Mouse (Mus musculus) embryonic facial prominence, embryonic 11.5 days (tissue): Measurements from ENCODE around the gene 4930558K02Rik. TPM values are rescaled to one million over a fixed set of nuclear protein-coding genes. Genes with fewer than 3 reads are reported as not detected.

ENCODE experiments used
- ATAC-seq: fragments of 200-750 bp; cut with Nextera tagmentation; replicated peaks from 2 replicates; pipeline ENCODE4 v1.8.0; 2017; ENCODE audit warnings: low read depth; ENCODE audit not compliant: insufficient number of reproducible peaks, low FRiP score, low TSS enrichment
- DNase-seq: peaks from one replicate; pipeline ENCODE4 v3.0.0-alpha.2; 2015; ENCODE audit warnings: low spot score
- H3K27ac ChIP-seq: fragments of 300-500 bp; sonication (generic); replicated peaks from 2 replicates; pipeline ENCODE4 v1.5.1; 2014; ENCODE audit warnings: mild to moderate bottlenecking, low read depth, low read length, control low read depth
- H3K27me3 ChIP-seq: fragments of 300-500 bp; sonication (generic); 2 replicates; pipeline ENCODE4 v1.6.1; 2014; ENCODE audit warnings: mild to moderate bottlenecking, low read length, moderate library complexity, mixed read lengths; ENCODE audit not compliant: control insufficient read depth, insufficient read depth
- H3K36me3 ChIP-seq: fragments of 300-500 bp; sonication (generic); replicated peaks from 2 replicates; pipeline ENCODE4 v1.6.1; 2014; ENCODE audit warnings: low read depth, mild to moderate bottlenecking, low read length, moderate library complexity, mixed read lengths; ENCODE audit not compliant: control insufficient read depth, insufficient read depth
- H3K4me1 ChIP-seq: fragments of 300-500 bp; sonication (generic); 2 replicates; pipeline ENCODE4 v1.6.1; 2014; ENCODE audit warnings: low read length, mixed read lengths; ENCODE audit not compliant: control insufficient read depth, insufficient read depth
- H3K4me2 ChIP-seq: fragments of 300-500 bp; sonication (generic); 2 replicates; pipeline ENCODE4 v1.6.1; 2014; ENCODE audit warnings: low read depth, mild to moderate bottlenecking, control low read depth, low read length, moderate library complexity
- H3K4me3 ChIP-seq: fragments of 300-500 bp; sonication (generic); 2 replicates; pipeline ENCODE4 v1.5.1; 2014; ENCODE audit warnings: low read depth, low read length, control low read depth
- H3K9ac ChIP-seq: fragments of 300-500 bp; sonication (generic); replicated peaks from 2 replicates; pipeline ENCODE4 v1.6.1; 2014; ENCODE audit warnings: mild to moderate bottlenecking, control low read depth, low read length
- H3K9me3 ChIP-seq: fragments of 300-500 bp; sonication (generic); replicated peaks from 2 replicates; pipeline ENCODE4 v1.6.1; 2016; ENCODE audit warnings: mild to moderate bottlenecking, low read length, inconsistent platforms, mixed read lengths; ENCODE audit not compliant: control insufficient read depth
- WGBS: fragments of 180-500 bp; shearing (Covaris S2); extraction: QIAGEN DNeasy Blood & Tissue Kit; methylation state at CpG from one replicate; pipeline ENCODE4 v1.1.7; 2014; 5-methylcytosine and 5-hydroxymethylcytosine counted together
- polyA plus RNA-seq: library from polyadenylated mRNA; unstranded; fragments of >200 nt; fragmentation: Nextera tagmentation; extraction: Ambion mirVana; gene quantifications from 2 replicates; pipeline ENCODE4 v1.2.1, GENCODE M21; 2014

The 4930558K02Rik gene
- polyA plus RNA-seq, 1 experiment from 2014 or later: not detected

- ATAC-seq (no peak), DNase-seq (no peak)
- H3K27ac ChIP-seq: peak overlapping the region; percentile 58
- no peaks in the 10 kb centered on the region for H3K9me3 ChIP-seq
- H3K4me1 ChIP-seq: peaks cover 8% of the 10 kb centered on the region
- no peak overlapping the region for H3K9ac ChIP-seq
- H3K4me3 ChIP-seq: no peak overlapping the region
- H3K4me2 ChIP-seq: no peak overlapping the region
- WGBS: 72% methylated on average over 4 of the region's 4 CpGs
- no peaks in the 10 kb centered on the region for H3K27me3 ChIP-seq
- H3K36me3 ChIP-seq: no peaks in the 10 kb centered on the region
Measured at GRCm38 (mm10) chr1:162013561-162013960, 34.1 kb upstream of the 4930558K02Rik start.

- ATAC-seq (no peak), DNase-seq (no peak)
- Histone ChIP-seq H3K9me3 (no peaks in the 10 kb centered on the region), H3K9ac (no peak overlapping the region), H3K4me2 (no peak overlapping the region), H3K27ac (no peak overlapping the region), H3K27me3 (no peaks in the 10 kb centered on the region), H3K4me1 (peaks cover 8% of the 10 kb centered on the region), H3K36me3 (no peaks in the 10 kb centered on the region), H3K4me3 (no peak overlapping the region)
- WGBS: 78% methylated on average over 16 of the region's 16 CpGs
Measured at GRCm38 (mm10) chr1:162011523-162012245, 32.2 kb upstream of the 4930558K02Rik start.

DNA sequence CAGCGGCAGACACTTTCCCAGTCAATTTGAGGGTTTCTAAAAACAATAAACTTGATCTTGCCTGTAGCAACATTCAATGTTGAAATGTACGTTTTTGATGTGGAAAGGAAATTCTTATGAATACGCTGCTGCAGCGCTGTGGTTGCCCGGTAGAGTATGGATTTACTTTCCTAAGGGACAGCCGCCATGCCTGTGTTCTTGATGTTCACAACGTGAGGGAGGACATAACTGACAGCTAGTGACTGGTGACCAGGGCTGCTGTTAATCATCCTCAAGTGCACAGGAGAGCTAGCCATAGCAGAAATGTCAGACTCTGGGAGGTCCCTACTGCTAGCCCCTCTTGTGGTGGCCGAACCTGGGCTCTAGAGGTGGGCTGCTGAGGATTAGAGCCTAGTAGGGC, 29.6 kb upstream of the 4930558K02Rik start:
- H3K9me3 ChIP-seq: no peaks in the 10 kb centered on the region
- no peak overlapping the region for H3K4me3 ChIP-seq
- DNase-seq (peak; percentile 59), ATAC-seq (no peak)
- 27% methylated on average over 8 of the region's 8 CpGs for WGBS
- H3K27me3 ChIP-seq: no peaks in the 10 kb centered on the region
- no peaks in the 10 kb centered on the region for H3K36me3 ChIP-seq
- H3K4me1 ChIP-seq: peaks cover 10% of the 10 kb centered on the region
- peak overlapping the region; percentile 38; the same call in 1 of the 2 replicates for H3K9ac ChIP-seq
- peak overlapping the region; percentile 96 for H3K27ac ChIP-seq
- H3K4me2 ChIP-seq: no peak overlapping the region

DNA sequence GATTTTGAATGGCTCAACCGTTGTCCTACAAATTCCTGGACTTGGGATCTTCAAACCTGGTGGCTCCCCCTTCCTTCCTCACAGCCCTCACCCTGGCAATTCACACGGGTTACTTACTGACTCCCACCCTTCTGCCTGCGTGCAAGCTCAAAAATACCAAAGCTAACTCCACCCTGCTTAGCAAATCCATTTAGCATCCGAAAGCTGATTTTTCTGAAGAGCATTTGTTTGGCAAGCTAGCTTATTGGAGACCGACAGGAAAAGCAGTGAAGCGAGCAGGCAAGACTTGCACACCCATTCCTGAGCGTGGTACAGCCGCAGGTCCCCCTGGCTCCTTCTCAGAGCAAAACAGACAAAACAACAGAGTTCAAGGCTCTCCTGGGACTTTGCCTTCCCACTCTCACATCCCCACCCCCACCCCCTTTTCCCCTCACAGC, 29.2 kb upstream of the 4930558K02Rik start:
- Histone ChIP-seq H3K9me3 (no peaks in the 10 kb centered on the region), H3K4me3 (no peak overlapping the region), H3K27me3 (no peaks in the 10 kb centered on the region), H3K36me3 (no peaks in the 10 kb centered on the region), H3K4me1 (peaks cover 10% of the 10 kb centered on the region), H3K4me2 (no peak overlapping the region), H3K9ac (peak overlapping the region; percentile 26; the same call in 1 of the 2 replicates), H3K27ac (peak overlapping the region; percentile 96)
- ATAC-seq: peak; percentile 50
- DNase-seq: peak; percentile 67
- 25% methylated on average over 8 of the region's 8 CpGs for WGBS

DNA sequence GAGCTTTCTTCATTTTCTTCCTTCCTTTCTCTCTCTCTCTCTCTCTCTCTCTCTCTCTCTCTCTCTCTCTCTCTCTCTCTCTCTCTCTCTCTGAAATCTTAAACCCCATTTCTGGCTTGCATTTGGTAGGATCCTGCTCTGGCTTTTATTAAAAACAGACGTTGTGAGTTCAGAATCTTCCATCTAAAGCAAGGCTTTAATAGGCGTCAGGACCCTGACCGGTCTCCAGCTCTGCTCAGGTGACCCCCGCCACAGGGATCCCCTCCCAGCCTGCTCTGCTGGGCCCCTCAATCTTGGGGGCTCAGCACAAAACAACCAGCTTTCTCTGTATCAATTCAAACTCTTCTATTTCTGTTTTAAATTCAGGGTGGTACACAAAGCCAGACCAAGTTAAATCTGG, 28.8 kb upstream of the 4930558K02Rik start:
- H3K27ac ChIP-seq: peak overlapping the region; percentile 96
- H3K4me2 ChIP-seq: no peak overlapping the region; the same call in 1 of the 2 replicates
- 23% methylated on average over 4 of the region's 4 CpGs for WGBS
- no peaks in the 10 kb centered on the region for H3K9me3 ChIP-seq
- no peaks in the 10 kb centered on the region for H3K36me3 ChIP-seq
- H3K9ac ChIP-seq: peak overlapping the region; percentile 26; the same call in 1 of the 2 replicates
- DNase-seq (peak; percentile 89), ATAC-seq (peak; percentile 69; the same call in 1 of the 2 replicates)
- H3K27me3 ChIP-seq: no peaks in the 10 kb centered on the region
- peaks cover 10% of the 10 kb centered on the region for H3K4me1 ChIP-seq
- H3K4me3 ChIP-seq: no peak overlapping the region

DNA sequence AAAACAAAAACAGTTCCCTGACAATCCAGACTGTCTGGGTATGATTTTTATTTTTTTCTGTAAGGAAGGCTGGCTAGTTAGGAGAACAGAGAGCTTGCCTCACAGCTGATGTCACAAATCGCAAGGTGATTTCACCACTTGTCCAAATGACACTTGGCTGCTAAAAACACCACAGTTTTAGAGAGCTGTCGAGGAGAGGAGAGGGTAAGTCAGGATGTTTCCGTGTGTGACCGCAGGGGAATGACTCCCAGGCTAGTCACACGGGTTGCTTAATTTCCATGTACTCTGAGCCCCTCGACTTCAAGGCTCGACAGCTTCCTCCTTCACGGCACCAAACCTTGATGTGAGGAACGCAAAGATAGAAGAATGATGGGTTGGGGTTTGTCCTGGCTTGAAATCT, 26.7 kb upstream of the 4930558K02Rik start:
- H3K27ac ChIP-seq: peak overlapping the region; percentile 56
- 70% methylated on average over 9 of the region's 9 CpGs for WGBS
- H3K4me1 ChIP-seq: peaks cover 10% of the 10 kb centered on the region
- ATAC-seq (no peak), DNase-seq (no peak)
- H3K9me3 ChIP-seq: no peaks in the 10 kb centered on the region
- 0 out of 2 replicates have a peak overlapping the region, but pooled peaks have one; percentile 18 for H3K9ac ChIP-seq
- no peak overlapping the region for H3K4me3 ChIP-seq
- no peaks in the 10 kb centered on the region for H3K27me3 ChIP-seq
- H3K4me2 ChIP-seq: no peak overlapping the region
- H3K36me3 ChIP-seq: no peaks in the 10 kb centered on the region

DNA sequence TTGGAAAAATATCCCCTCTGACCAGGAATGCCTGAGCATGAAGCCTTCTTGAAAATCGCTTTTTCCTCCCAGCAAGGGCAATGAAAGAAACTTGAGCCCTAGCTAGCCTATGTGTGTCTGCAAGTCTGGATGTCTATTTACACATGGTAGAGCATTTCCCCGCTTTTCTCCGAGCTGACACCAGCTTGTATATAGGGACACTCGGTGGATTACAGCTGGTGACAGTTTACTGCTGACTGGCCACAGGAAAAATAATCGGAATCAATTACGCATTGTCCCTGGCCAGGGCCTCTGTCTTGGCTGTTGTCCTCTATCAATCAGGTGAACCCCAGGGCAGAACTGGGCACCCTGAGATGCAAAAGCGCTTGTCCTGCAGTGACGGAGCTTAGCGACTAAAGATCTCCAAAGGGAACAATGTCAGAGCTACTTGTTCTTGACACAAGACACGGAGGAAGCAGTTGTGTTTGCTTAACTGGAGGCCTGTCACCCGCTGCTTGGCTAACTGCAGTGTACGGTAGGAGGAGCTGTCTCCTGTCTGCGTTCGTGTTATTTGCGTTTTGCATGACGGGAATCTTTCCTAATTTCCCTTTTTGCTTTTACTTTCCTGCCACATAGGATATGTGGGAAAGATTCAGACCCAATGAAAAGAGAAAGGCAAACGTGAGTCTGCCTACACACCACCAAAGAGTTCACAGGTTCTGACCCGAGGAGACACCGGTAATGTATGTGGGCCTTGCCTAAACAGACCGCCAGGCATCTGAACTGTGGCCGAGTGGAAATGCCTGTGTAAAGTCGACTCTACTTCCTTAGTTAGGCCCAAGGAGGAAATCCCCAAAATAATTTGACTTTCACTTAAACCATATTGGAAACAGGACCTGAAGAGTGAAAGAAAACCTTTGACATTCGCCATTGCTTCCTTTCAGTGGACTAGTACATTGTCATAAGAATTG, 25.7 kb upstream of the 4930558K02Rik start:
- peak overlapping the region; percentile 89 for H3K27ac ChIP-seq
- 27% methylated on average over 23 of the region's 23 CpGs for WGBS
- peak overlapping the region; percentile 10; the same call in 1 of the 2 replicates for H3K4me2 ChIP-seq
- H3K36me3 ChIP-seq: no peaks in the 10 kb centered on the region
- peaks cover 10% of the 10 kb centered on the region for H3K4me1 ChIP-seq
- H3K4me3 ChIP-seq: no peak overlapping the region
- H3K9me3 ChIP-seq: no peaks in the 10 kb centered on the region
- H3K9ac ChIP-seq: peak overlapping the region; percentile 45
- H3K27me3 ChIP-seq: no peaks in the 10 kb centered on the region
- DNase-seq (peak; percentile 71), ATAC-seq (peak; percentile 24; the same call in 1 of the 2 replicates)
